Mouse (Mus musculus) intestine, postnatal 0 days (tissue): Measurements from ENCODE around the gene Itga3. TPM values are rescaled to one million over a fixed set of nuclear protein-coding genes. Genes with fewer than 3 reads are reported as not detected.

Experiments
- ATAC-seq: fragments of 200-750 bp; cut with Nextera tagmentation; 2 replicates; pipeline ENCODE4 v1.8.0; 2017; ENCODE audit warnings: mild to moderate bottlenecking, moderate TSS enrichment, moderate library complexity
- H3K27ac ChIP-seq: fragments of 300-500 bp; sonication (generic); 2 replicates; pipeline ENCODE4 v1.5.1; 2014; ENCODE audit warnings: mild to moderate bottlenecking, low read depth, low read length, moderate library complexity
- H3K27me3 ChIP-seq: fragments of 300-500 bp; sonication (generic); replicated peaks from 2 replicates; pipeline ENCODE4 v1.6.1; 2014; ENCODE audit warnings: low read length, mixed read lengths; ENCODE audit not compliant: control insufficient read depth, insufficient read depth
- H3K36me3 ChIP-seq: fragments of 300-500 bp; sonication (generic); 2 replicates; pipeline ENCODE4 v1.6.1; 2014; ENCODE audit warnings: mild to moderate bottlenecking, moderate library complexity; ENCODE audit not compliant: control insufficient read depth, insufficient read depth
- H3K4me1 ChIP-seq: fragments of 300-500 bp; sonication (generic); replicated peaks from 2 replicates; pipeline ENCODE4 v1.6.1; 2014; ENCODE audit warnings: antibody characterized with exemption, low read length, mixed read lengths; ENCODE audit not compliant: control insufficient read depth, insufficient read depth
- H3K4me2 ChIP-seq: fragments of 300-500 bp; sonication (generic); replicated peaks from 2 replicates; pipeline ENCODE4 v1.6.1; 2014; ENCODE audit warnings: low read depth, mild to moderate bottlenecking, moderate library complexity
- H3K4me3 ChIP-seq: fragments of 300-500 bp; sonication (generic); 2 replicates; pipeline ENCODE4 v1.5.1; 2014; ENCODE audit warnings: low read depth, low read length
- H3K9ac ChIP-seq: fragments of 300-500 bp; sonication (generic); 2 replicates; pipeline ENCODE4 v1.6.1; 2014; ENCODE audit warnings: mild to moderate bottlenecking, low read depth, low read length
- H3K9me3 ChIP-seq: fragments of 300-500 bp; sonication (generic); 2 replicates; pipeline ENCODE4 v1.6.1; 2016; ENCODE audit warnings: mixed run types; ENCODE audit not compliant: control insufficient read depth
- CTCF ChIP-seq: sonication (generic); IDR thresholded peaks from 2 replicates; pipeline ENCODE4 v1.5.1; 2016; ENCODE audit warnings: low read depth, mild to moderate bottlenecking, control low read depth, antibody characterized with exemption, moderate library complexity
- WGBS: fragments of 180-500 bp; shearing (Covaris S2); extraction: QIAGEN DNeasy Blood & Tissue Kit; methylation state at CpG from one replicate; pipeline ENCODE4 v1.1.7; 2014; 5-methylcytosine and 5-hydroxymethylcytosine counted together
- polyA plus RNA-seq: library from polyadenylated mRNA; unstranded; fragments of >200 nt; fragmentation: Nextera tagmentation; extraction: Ambion mirVana; gene quantifications from 2 replicates; pipeline ENCODE4 v1.2.1, GENCODE M21; 2015

Gene Itga3
- 51.3 and 57.9 TPM in 2 replicates for polyA plus RNA-seq

GRCm38 (mm10) chr11:95076536-95077111 is at the start of gene Itga3:
Gene Itga3 (minus strand): TSS chr11:95076801.
- no peak for TF ChIP-seq CTCF
- Histone ChIP-seq H3K9ac (peak within 1 kb of the TSS; percentile 90), H3K4me3 (peak within 1 kb of the TSS; percentile 85), H3K27me3 (no peaks in the 10 kb centered on the region), H3K27ac (peak within 1 kb of the TSS; percentile 99), H3K9me3 (no peaks in the 10 kb centered on the region), H3K4me2 (peak within 1 kb of the TSS; percentile 73), H3K36me3 (no peaks in the 10 kb centered on the region), H3K4me1 (0 out of 2 replicates have a peak, but pooled peaks cover 18% of the 10 kb centered on the region)
- peak; percentile 65 for ATAC-seq
- WGBS: under 1% methylated on average over 49 of the region's 51 CpGs

DNA sequence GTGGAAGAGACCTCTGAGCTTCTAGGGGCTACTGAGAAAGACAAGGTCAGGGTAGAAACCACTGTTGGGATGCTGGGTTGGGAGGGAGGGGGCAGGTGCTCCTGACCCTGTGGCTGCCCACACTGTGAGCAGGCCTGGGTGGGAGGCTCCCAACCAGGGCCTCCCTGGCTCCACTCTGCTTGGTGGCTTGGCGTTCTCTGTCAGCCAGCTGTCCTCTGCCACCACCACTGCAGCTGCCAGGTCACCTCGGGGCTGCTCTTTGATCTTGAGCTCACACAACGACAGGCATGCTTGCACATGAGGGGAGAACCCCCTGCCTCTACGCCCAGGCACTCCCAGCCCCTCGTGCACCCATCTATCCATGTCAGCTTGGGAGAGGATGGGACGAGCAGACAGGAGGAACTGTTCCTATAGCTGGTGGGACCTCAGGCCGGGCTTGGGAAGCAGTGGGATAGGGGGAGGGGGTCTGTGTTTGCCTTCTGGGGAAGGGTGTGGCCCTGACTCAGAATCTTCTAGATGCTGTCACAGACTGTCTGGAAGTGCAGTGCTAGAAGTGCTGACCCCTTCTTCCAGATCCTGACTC is 48.9 kb upstream of the Itga3 start:
- H3K4me3 ChIP-seq: no peak overlapping the region
- H3K27ac ChIP-seq: no peak overlapping the region
- H3K27me3 ChIP-seq: peaks cover 71% of the 10 kb centered on the region
- WGBS: 43% methylated on average over 7 of the region's 7 CpGs
- no peaks in the 10 kb centered on the region for H3K36me3 ChIP-seq
- peaks cover 2% of the 10 kb centered on the region; the same call in 1 of the 2 replicates for H3K4me1 ChIP-seq
- H3K9me3 ChIP-seq: no peaks in the 10 kb centered on the region
- H3K4me2 ChIP-seq: no peak overlapping the region
- no peak for ATAC-seq
- TF ChIP-seq CTCF: no peak
- H3K9ac ChIP-seq: no peak overlapping the region

DNA sequence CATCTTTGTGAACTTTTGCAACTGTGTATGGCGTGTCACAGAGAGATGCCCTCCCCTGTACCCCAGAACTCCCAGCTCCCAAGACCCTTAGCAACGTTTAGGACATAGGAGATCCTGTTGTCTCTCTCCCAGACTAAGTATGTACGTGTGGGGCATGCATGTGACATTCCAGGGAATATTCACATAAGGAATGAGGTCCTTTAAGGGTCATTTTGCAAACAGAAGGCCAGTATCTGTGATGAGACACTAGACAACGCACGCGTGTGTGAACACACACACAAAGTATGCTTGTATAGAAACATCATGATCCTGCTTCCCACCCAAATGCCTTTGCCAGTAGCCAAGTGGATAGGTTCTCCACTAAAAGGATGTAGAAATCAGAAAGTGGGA is 45.5 kb upstream of the Itga3 start:
- peaks cover 88% of the 10 kb centered on the region for H3K27me3 ChIP-seq
- no peak overlapping the region for H3K27ac ChIP-seq
- no peaks in the 10 kb centered on the region for H3K36me3 ChIP-seq
- WGBS: 60% methylated on average over 6 of the region's 6 CpGs
- no peak for TF ChIP-seq CTCF
- no peak overlapping the region for H3K9ac ChIP-seq
- no peaks in the 10 kb centered on the region for H3K9me3 ChIP-seq
- no peak overlapping the region for H3K4me2 ChIP-seq
- peaks cover 2% of the 10 kb centered on the region; the same call in 1 of the 2 replicates for H3K4me1 ChIP-seq
- ATAC-seq: no peak
- no peak overlapping the region for H3K4me3 ChIP-seq

GRCm38 (mm10) chr11:95121161-95122099 is 44.8 kb upstream of the Itga3 start:
- no peaks in the 10 kb centered on the region for H3K36me3 ChIP-seq
- no peaks in the 10 kb centered on the region for H3K4me1 ChIP-seq
- peak overlapping the region; percentile 63 for H3K4me2 ChIP-seq
- WGBS: 3% methylated on average over 63 of the region's 63 CpGs
- H3K4me3 ChIP-seq: peak overlapping the region; percentile 30
- 0 out of 2 replicates have a peak overlapping the region, but pooled peaks have one; percentile 31 for H3K9ac ChIP-seq
- no peaks in the 10 kb centered on the region for H3K9me3 ChIP-seq
- H3K27ac ChIP-seq: no peak overlapping the region
- TF ChIP-seq CTCF: no peak
- ATAC-seq: no peak
- peaks cover 85% of the 10 kb centered on the region for H3K27me3 ChIP-seq

DNA sequence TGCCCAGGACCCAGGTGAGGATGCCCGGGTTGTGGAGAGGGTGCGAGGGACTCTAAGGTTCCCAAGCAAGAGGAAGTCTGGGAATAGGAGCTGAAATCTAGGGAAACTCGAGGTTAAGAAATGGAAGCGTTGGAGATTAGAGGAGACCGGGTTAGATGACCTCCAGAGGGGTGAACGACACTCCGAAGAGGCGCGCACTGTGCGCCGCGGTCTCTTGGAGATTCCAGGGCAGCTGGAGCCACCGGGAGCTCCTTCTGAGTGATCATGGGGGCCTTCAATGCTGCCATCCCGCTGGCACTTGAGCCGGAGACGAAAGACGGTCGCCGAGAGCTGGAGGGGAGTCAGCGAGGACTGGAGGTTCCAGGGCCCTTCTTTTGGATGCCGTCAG is 44.0 kb upstream of the Itga3 start:
- no peaks in the 10 kb centered on the region for H3K36me3 ChIP-seq
- no peak overlapping the region for H3K27ac ChIP-seq
- no peaks in the 10 kb centered on the region for H3K4me1 ChIP-seq
- peak overlapping the region; percentile 33 for H3K4me3 ChIP-seq
- H3K9ac ChIP-seq: no peak overlapping the region
- no peak for TF ChIP-seq CTCF
- H3K27me3 ChIP-seq: peaks cover 77% of the 10 kb centered on the region
- no peaks in the 10 kb centered on the region for H3K9me3 ChIP-seq
- no peak for ATAC-seq
- 2% methylated on average over 21 of the region's 21 CpGs for WGBS
- H3K4me2 ChIP-seq: peak overlapping the region; percentile 59; the same call in 1 of the 2 replicates
